Mouse (Mus musculus): Measurements from ENCODE around the gene Gmpr. TPM values are rescaled to one million over a fixed set of nuclear protein-coding genes. Genes with fewer than 3 reads are reported as not detected.

Gmpr gene
- polyA plus RNA-seq, 1 experiment from 2014 or later: 62.4 TPM

DNA sequence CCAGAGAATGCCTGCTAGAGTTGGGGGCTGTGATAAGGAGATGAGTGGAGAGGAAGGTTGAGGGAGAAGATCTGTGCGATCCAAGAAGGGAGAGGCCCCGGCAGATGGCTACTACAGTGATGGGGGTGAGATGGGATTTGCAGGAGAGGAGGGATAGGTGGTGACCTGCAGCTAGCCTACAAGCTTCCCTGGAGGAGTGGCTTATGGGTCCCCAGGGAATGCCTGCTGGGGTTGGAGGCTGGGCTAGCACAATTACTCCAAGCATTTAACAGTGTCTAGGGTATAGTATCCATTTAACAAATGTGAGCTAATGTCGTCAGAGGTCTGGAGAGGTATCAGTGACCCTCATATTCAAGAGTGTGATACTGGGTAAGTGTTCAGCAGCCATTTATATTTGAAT, 7.9 kb upstream of the Gmpr start:
- 81% methylated on average over 3 of the region's 3 CpGs for whole genome bisulfite sequencing
- Histone ChIP-seq H3K36me3 (ENCODE audit: insufficient read depth, low read length) (no peaks in the 10 kb centered on the region), H3K4me3 (ENCODE audit: low read length) (no peak overlapping the region), H3K4me1 (ENCODE audit: insufficient read depth, low read length) (no peaks in the 10 kb centered on the region), H3K4me2 (replicated peaks; ENCODE audit: low read depth, low read length) (no peak overlapping the region), H3K27ac (ENCODE audit: low read length) (no peak overlapping the region), H3K9me3 (ENCODE audit: low read length) (no peaks in the 10 kb centered on the region), H3K9ac (replicated peaks; ENCODE audit: low read length) (no peak overlapping the region), H3K27me3 (ENCODE audit: insufficient read depth, low read length) (no peaks in the 10 kb centered on the region)
- no peak for ATAC-seq (ENCODE audit: low FRiP score, low TSS enrichment)

DNA sequence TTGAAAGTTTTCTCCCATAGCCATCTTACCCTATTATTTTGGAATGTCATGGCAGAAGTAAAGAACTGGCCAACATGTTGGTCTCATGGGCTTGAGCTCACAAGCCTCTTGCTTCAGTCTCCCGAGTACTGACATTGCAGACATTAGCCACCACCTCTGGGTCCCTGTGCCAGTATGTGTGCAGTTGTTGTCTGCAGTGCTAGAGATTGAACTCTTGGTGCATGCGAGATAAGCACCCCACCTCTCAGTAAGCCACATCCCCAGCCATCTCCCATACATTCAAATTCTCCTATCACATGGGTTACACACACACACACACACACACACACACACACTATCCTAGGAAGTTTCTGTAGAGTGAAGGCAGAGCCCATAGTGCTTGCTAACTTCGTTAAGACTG, 7.3 kb upstream of the Gmpr start:
- Histone ChIP-seq H3K4me3 (ENCODE audit: low read length) (no peak overlapping the region), H3K4me2 (replicated peaks; ENCODE audit: low read depth, low read length) (no peak overlapping the region), H3K27me3 (ENCODE audit: insufficient read depth, low read length) (no peaks in the 10 kb centered on the region), H3K4me1 (ENCODE audit: insufficient read depth, low read length) (no peaks in the 10 kb centered on the region), H3K9ac (replicated peaks; ENCODE audit: low read length) (no peak overlapping the region), H3K27ac (ENCODE audit: low read length) (no peak overlapping the region), H3K9me3 (ENCODE audit: low read length) (no peaks in the 10 kb centered on the region), H3K36me3 (ENCODE audit: insufficient read depth, low read length) (no peaks in the 10 kb centered on the region)
- ATAC-seq (ENCODE audit: low FRiP score, low TSS enrichment): no peak
- WGBS: 89% methylated on average over 3 of the region's 3 CpGs

DNA sequence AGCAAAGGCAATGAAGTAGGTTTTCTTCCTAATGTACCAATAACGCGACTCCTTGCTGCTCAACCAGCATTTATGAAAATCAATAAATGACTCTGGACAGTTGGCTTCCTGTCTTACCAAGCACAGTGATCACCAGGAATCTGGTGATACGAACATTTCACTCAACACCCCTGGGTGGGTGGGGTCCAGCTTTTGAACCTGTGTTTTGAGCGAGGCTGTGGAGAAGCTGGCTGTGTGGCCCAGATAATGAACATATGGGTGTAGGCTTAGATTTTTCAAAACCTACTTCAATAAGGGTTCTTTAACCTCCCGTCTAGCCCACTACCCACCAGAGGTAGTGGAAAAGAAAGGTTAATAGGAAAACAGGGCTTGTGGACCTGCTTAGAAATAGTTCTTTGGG, 4.5 kb upstream of the Gmpr start:
- no peaks in the 10 kb centered on the region for H3K36me3 ChIP-seq (ENCODE audit: insufficient read depth, low read length)
- no peak overlapping the region for H3K4me2 ChIP-seq (replicated peaks; ENCODE audit: low read depth, low read length)
- H3K4me3 ChIP-seq (ENCODE audit: low read length): no peak overlapping the region
- WGBS: 90% methylated on average over 5 of the region's 5 CpGs
- no peaks in the 10 kb centered on the region for H3K9me3 ChIP-seq (ENCODE audit: low read length)
- no peak for ATAC-seq (ENCODE audit: low FRiP score, low TSS enrichment)
- H3K4me1 ChIP-seq (ENCODE audit: insufficient read depth, low read length): 0 out of 2 replicates have a peak, but pooled peaks cover 2% of the 10 kb centered on the region
- no peak overlapping the region for H3K9ac ChIP-seq (replicated peaks; ENCODE audit: low read length)
- no peak overlapping the region for H3K27ac ChIP-seq (ENCODE audit: low read length)
- H3K27me3 ChIP-seq (ENCODE audit: insufficient read depth, low read length): no peaks in the 10 kb centered on the region

GRCm38 (mm10) chr13:45505546-45505945, 1.7 kb upstream of the Gmpr start:
- Histone ChIP-seq H3K4me2 (replicated peaks; ENCODE audit: low read depth, low read length) (no peak overlapping the region), H3K9me3 (ENCODE audit: low read length) (no peaks in the 10 kb centered on the region), H3K27me3 (ENCODE audit: insufficient read depth, low read length) (no peaks in the 10 kb centered on the region), H3K9ac (replicated peaks; ENCODE audit: low read length) (no peak overlapping the region), H3K4me3 (ENCODE audit: low read length) (no peak overlapping the region), H3K4me1 (ENCODE audit: insufficient read depth, low read length) (peaks cover 21% of the 10 kb centered on the region), H3K27ac (ENCODE audit: low read length) (no peak overlapping the region), H3K36me3 (ENCODE audit: insufficient read depth, low read length) (no peaks in the 10 kb centered on the region)
- ATAC-seq (ENCODE audit: low FRiP score, low TSS enrichment): no peak
- WGBS: 93% methylated on average over 3 of the region's 3 CpGs

GRCm38 (mm10) chr13:45508495-45508894, 1.3 kb downstream of the Gmpr start:
- Histone ChIP-seq H3K9ac (replicated peaks; ENCODE audit: low read length) (peak overlapping the region; percentile 81), H3K9me3 (ENCODE audit: low read length) (no peaks in the 10 kb centered on the region), H3K27ac (ENCODE audit: low read length) (peak overlapping the region; percentile 86), H3K4me3 (ENCODE audit: low read length) (peak overlapping the region; percentile 69), H3K36me3 (ENCODE audit: insufficient read depth, low read length) (no peaks in the 10 kb centered on the region), H3K4me1 (ENCODE audit: insufficient read depth, low read length) (peaks cover 49% of the 10 kb centered on the region), H3K27me3 (ENCODE audit: insufficient read depth, low read length) (no peaks in the 10 kb centered on the region), H3K4me2 (replicated peaks; ENCODE audit: low read depth, low read length) (peak overlapping the region; percentile 98)
- 0% methylated on average over 8 of the region's 8 CpGs for WGBS
- ATAC-seq (ENCODE audit: low FRiP score, low TSS enrichment): peak; percentile 49; the same call in 1 of the 2 replicates

GRCm38 (mm10) chr13:45509366-45509765, 2.1 kb downstream of the Gmpr start:
- H3K9me3 ChIP-seq (ENCODE audit: low read length): no peaks in the 10 kb centered on the region
- H3K4me2 ChIP-seq (replicated peaks; ENCODE audit: low read depth, low read length): peak overlapping the region; percentile 98; the same call in 1 of the 2 replicates
- no peak overlapping the region for H3K4me3 ChIP-seq (ENCODE audit: low read length)
- peaks cover 57% of the 10 kb centered on the region for H3K4me1 ChIP-seq (ENCODE audit: insufficient read depth, low read length)
- no peaks in the 10 kb centered on the region for H3K27me3 ChIP-seq (ENCODE audit: insufficient read depth, low read length)
- 71% methylated on average over 6 of the region's 6 CpGs for WGBS
- no peak for ATAC-seq (ENCODE audit: low FRiP score, low TSS enrichment)
- H3K36me3 ChIP-seq (ENCODE audit: insufficient read depth, low read length): no peaks in the 10 kb centered on the region
- no peak overlapping the region for H3K9ac ChIP-seq (replicated peaks; ENCODE audit: low read length)
- no peak overlapping the region for H3K27ac ChIP-seq (ENCODE audit: low read length)

GRCm38 (mm10) chr13:45511706-45512435, 4.6 kb downstream of the Gmpr start:
- ATAC-seq (ENCODE audit: low FRiP score, low TSS enrichment): no peak
- Histone ChIP-seq H3K27me3 (ENCODE audit: insufficient read depth, low read length) (no peaks in the 10 kb centered on the region), H3K4me1 (ENCODE audit: insufficient read depth, low read length) (peaks cover 76% of the 10 kb centered on the region), H3K27ac (ENCODE audit: low read length) (peak overlapping the region; percentile 58), H3K9ac (replicated peaks; ENCODE audit: low read length) (no peak overlapping the region), H3K36me3 (ENCODE audit: insufficient read depth, low read length) (no peaks in the 10 kb centered on the region), H3K4me3 (ENCODE audit: low read length) (no peak overlapping the region), H3K4me2 (replicated peaks; ENCODE audit: low read depth, low read length) (no peak overlapping the region), H3K9me3 (ENCODE audit: low read length) (no peaks in the 10 kb centered on the region)
- 61% methylated on average over 6 of the region's 6 CpGs for WGBS

GRCm38 (mm10) chr13:45512531-45512930, 5.3 kb downstream of the Gmpr start:
- ATAC-seq (ENCODE audit: low FRiP score, low TSS enrichment): no peak
- 70% methylated on average over 8 of the region's 8 CpGs for whole genome bisulfite sequencing
- H3K4me2 ChIP-seq (replicated peaks; ENCODE audit: low read depth, low read length): no peak overlapping the region
- peak overlapping the region; percentile 58 for H3K27ac ChIP-seq (ENCODE audit: low read length)
- no peaks in the 10 kb centered on the region for H3K36me3 ChIP-seq (ENCODE audit: insufficient read depth, low read length)
- no peaks in the 10 kb centered on the region for H3K9me3 ChIP-seq (ENCODE audit: low read length)
- H3K4me1 ChIP-seq (ENCODE audit: insufficient read depth, low read length): peaks cover 81% of the 10 kb centered on the region
- H3K9ac ChIP-seq (replicated peaks; ENCODE audit: low read length): no peak overlapping the region
- no peaks in the 10 kb centered on the region for H3K27me3 ChIP-seq (ENCODE audit: insufficient read depth, low read length)
- H3K4me3 ChIP-seq (ENCODE audit: low read length): no peak overlapping the region

GRCm38 (mm10) chr13:45513009-45513984, 6.1 kb downstream of the Gmpr start:
- Histone ChIP-seq H3K36me3 (ENCODE audit: insufficient read depth, low read length) (no peaks in the 10 kb centered on the region), H3K4me3 (ENCODE audit: low read length) (no peak overlapping the region), H3K9me3 (ENCODE audit: low read length) (no peaks in the 10 kb centered on the region), H3K4me1 (ENCODE audit: insufficient read depth, low read length) (peaks cover 74% of the 10 kb centered on the region), H3K27me3 (ENCODE audit: insufficient read depth, low read length) (no peaks in the 10 kb centered on the region), H3K27ac (ENCODE audit: low read length) (peak overlapping the region; percentile 58; the same call in 1 of the 2 replicates), H3K9ac (replicated peaks; ENCODE audit: low read length) (no peak overlapping the region), H3K4me2 (replicated peaks; ENCODE audit: low read depth, low read length) (no peak overlapping the region)
- no peak for ATAC-seq (ENCODE audit: low FRiP score, low TSS enrichment)
- 72% methylated on average over 12 of the region's 12 CpGs for WGBS

Data from kidney, embryonic 16.5 days (tissue).